Mouse (Mus musculus): ENCODE data around the gene Fra10ac1. TPM values are rescaled to one million over a fixed set of nuclear protein-coding genes. Genes with fewer than 3 reads are reported as not detected.

The Fra10ac1 gene
- polyA plus RNA-seq (2012; rRNA removed), result 2.9 and 6.2 TPM in 2 replicates

GRCm38 (mm10) chr19:38223905-38224684, at the start of gene Fra10ac1:
TSS of gene Fra10ac1 (minus strand) at chr19:38224156.

GRCm38 (mm10) chr19:38264505-38265500, 40.8 kb upstream of the Fra10ac1 start, which contains the start of gene Lgi1:
TSS of gene Lgi1 (plus strand) at chr19:38264536.

Other genes starting within 250 kb of the Fra10ac1 start
- 26.0 and 26.8 TPM in 2 replicates for gene Myof, start 180.6 kb downstream of the Fra10ac1 start, polyA plus RNA-seq (2012; rRNA removed)
- gene Cep55, start 169.1 kb downstream of the Fra10ac1 start, polyA plus RNA-seq (2012; rRNA removed), result 1.9 and 2.5 TPM in 2 replicates
- gene Ffar4, start 127.1 kb downstream of the Fra10ac1 start, polyA plus RNA-seq (2012; rRNA removed), result 4.2 and 5.5 TPM in 2 replicates
- gene Rbp4, start 98.9 kb downstream of the Fra10ac1 start, polyA plus RNA-seq (2012; rRNA removed), result 44.5 and 53.4 TPM in 2 replicates
- not detected in 2 replicates for gene Pde6c, start 91.4 kb downstream of the Fra10ac1 start, polyA plus RNA-seq (2012; rRNA removed)
- gene Lgi1, start 40.4 kb upstream of the Fra10ac1 start, polyA plus RNA-seq (2012; rRNA removed), result 0.05 and 0.16 TPM in 2 replicates
- gene Slc35g1, start 171.8 kb upstream of the Fra10ac1 start, polyA plus RNA-seq (2012; rRNA removed), result 1.6 and 2.4 TPM in 2 replicates

Data from ovary, adult 2 months (tissue).